Mouse (Mus musculus): ENCODE measurements around the gene Lmcd1.
"Not testable (repeated sequence)": the region's sequence is repeated elsewhere in the genome, so short reads cannot be mapped to it uniquely, and the experiment has no call there.

Gene Lmcd1

DNA sequence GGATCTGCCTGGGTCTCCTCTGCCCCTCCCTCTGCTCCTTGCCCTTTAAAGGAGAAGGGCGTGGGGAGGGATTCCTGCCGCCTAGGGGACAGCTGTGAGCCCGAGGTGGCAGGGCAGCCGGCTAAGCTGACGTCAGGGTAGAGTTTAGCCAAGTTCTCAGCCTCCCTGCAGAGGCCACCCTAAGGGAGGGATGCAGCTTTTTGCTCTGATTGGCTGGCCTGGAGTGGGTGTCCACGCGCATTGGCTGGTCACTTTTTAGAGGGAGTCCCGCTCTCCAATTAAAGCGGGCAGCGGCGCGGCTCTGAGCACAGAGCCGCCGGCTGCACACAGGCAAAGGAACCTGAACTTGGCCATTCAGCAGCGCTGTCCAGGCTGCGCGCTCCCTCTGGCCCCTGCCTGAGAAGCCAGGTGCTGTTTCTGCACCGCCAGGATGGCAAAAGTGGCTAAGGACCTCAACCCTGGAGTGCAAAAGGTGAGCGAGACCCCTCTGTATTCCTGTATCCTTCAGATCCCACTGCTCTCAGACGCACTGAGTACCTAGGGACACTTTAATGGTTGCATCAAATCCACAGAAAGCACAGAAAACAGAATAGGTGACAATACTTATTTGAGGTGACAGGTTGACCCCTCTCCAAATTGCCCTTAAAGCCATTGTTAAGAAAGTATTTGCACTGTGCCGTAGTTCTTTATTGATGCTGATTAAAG, at the start of gene Lmcd1:
Gene Lmcd1 (plus strand): TSS at position 258 of the 705 bp plus-strand sequence.
- DNase-seq: peak; percentile 100

DNA sequence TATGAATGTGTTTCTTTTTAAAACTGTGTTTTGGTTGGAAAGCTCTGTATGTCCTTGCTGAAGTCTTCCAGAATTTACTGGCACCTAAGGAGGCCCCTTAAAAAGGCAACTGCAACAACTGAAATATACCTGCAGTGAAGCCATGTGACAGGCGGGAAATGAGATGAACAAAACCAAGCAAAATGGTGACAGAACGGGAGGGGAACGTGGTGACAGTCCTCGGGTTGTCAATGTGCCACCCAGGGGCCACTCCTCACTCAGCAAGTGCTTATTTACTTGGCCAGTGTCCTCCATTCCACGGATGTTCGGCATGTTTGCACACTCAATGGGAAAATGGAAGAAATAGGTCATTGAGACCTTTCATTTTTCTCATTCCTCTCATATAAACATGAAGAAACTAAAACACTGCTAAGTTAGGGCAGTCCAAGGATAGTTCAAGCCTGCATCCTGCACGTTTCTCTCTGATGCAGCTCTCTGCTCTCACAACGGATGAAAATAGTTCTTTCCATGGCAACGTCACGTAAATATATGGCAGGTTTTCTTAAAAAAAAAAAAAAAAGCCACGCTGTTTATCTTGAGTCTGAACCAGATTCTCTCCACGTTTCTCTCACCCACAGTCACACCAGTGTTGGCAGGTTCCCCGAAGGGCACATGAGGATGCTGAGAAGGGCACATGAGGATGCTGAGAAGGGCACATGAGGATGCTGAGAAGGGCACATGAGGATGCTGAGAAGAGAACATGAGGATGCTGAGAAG, 49.5 kb upstream of the Lmcd1 start:
- peak; percentile 74 for DNase-seq

DNA sequence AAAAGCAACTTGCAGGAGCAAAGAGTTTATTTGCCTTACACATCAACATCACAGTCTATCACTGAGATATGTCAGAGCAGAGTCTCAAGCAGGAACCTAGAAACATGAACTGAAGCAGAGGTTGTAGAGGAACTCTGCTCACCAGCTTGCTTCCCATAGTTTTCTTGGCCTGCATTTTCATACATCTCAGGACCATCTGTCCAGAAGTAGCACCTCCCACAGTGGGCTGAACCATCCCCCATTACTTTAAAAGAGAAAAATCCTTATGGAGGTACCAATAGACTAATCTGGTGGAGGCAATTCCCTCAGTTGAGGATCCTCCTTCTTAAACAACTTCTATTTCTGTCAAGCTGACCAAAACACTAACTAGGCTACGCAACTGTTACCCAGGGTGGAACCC, 36.8 kb upstream of the Lmcd1 start:
- DNase-seq: no peak

DNA sequence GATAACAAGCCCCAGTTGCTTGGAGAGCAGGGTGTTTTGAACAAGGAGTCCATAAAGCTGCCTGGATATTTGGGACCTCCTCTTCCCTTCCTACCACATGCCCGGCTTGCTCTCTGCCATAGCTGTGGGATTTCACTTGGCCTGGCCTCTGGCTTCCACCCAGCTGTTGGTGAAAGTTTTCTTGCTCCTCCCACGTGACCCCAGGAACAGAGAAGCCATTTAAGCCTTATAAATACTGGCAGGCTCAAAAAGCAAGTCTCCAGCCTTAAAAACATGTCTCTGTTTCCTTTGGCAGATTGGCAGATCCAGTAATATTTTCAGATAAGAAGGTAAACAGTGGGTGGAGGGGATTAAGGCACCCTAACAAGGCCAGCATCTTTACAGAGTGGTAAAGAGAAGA, 31.3 kb upstream of the Lmcd1 start:
- DNase-seq: peak; percentile 90

- peak; percentile 97 for DNase-seq
Measured at GRCm38 (mm10) chr6:112245639-112246038, 27.9 kb upstream of the Lmcd1 start.

GRCm38 (mm10) chr6:112246636-112247035, 26.9 kb upstream of the Lmcd1 start:
- peak; percentile 86 for DNase-seq

DNA sequence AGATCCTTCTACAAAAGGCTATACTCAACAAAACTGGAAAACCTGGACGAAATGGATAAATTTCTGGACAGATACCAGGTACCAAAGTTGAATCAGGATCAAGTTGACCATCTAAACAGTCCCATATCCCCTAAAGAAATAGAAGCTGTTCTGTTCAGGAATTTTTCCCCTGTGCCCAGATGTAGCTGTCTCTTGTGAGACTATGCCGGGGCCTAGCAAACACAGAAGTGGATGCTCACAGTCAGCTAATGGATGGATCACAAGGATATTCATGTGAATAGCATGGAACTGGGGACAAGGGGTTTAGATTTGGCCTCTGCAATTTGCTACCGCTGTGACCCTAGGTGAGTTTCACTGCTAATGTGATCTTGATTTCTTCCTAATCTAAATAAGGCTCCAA, 19.6 kb upstream of the Lmcd1 start:
- not testable (repeated sequence) for DNase-seq

- DNase-seq: peak; percentile 74
Measured at GRCm38 (mm10) chr6:112254967-112255366, 18.6 kb upstream of the Lmcd1 start.

DNA sequence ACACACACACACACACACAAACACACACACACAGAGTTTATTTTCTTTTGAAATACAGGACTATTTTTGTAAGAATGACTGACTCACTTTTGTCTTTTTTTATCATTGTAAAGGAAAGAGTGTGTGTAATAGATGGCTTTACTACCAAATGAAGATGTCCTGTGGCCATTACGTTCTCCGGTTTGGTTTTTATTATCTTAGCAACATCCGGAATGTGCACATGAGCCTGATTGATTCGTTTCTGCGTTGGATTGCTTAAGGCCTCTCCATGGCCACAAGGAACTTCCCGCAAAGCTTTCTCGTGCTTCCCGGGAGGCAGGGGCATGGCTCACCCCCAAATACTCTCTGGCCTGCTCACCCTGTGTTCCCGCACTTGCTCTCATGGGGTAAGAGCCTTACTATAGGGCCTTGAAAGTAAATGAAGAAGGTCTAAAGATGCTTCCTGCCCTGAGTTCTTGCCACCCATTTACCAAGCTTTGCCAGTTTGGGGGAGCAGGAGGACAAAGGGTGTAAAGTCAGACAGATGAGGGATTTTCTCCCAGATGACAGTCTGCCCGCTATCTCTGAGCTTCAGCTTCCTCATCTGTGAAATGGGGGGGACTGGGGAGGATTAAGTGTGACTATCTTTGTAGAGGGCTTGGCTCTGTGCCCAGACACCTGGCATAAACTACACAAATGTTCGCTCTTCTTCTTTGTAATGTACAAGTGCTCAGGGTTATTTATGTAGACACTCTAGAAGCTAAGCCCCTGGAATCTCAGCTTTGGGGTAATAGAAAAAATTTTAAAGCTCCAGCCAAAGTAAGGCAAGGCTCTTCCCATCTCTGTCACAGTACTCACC, 18.0 kb upstream of the Lmcd1 start:
- peak; percentile 90 for DNase-seq

DNA sequence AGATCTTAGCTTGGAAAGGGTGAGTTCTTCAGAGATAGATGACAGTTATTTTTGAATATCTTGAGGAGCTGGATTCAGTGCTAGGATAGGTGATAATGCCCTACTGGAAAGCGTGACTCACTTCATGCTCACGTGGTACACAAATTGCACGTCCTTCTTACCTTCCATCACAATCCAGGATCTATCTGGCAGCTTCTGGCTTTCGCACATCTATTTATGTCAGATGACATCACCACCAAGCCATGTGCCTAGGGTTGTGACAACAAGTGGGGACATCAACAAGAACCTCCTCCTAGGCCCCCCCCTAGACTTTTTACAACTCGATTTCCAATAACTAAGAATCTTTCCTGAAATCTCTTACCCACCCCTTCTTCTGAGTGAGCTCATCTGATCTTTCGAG, 17.0 kb upstream of the Lmcd1 start:
- DNase-seq: peak; percentile 76

- DNase-seq: peak; percentile 40
Measured at GRCm38 (mm10) chr6:112261089-112261488, 12.5 kb upstream of the Lmcd1 start.

DNA sequence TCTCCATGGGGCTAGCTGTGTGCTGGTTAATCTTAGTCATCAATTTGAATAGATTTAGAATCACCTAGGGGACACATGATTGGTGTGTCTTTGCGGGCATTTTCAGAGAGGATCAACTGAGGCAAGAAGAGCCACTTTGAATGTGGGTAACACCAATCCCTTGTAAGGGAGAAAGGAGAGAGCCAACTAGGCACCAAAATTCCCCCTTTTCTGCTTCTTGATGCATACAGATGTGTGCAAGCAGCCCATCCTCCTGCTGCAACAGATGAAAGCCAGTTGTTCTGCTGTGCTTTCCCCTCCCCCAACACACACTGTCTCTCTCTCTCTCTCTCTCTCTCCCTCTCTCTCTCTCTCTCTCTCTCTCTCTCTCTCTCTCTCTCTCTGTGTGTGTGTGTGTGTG, 9.2 kb upstream of the Lmcd1 start:
- peak; percentile 51 for DNase-seq

DNA sequence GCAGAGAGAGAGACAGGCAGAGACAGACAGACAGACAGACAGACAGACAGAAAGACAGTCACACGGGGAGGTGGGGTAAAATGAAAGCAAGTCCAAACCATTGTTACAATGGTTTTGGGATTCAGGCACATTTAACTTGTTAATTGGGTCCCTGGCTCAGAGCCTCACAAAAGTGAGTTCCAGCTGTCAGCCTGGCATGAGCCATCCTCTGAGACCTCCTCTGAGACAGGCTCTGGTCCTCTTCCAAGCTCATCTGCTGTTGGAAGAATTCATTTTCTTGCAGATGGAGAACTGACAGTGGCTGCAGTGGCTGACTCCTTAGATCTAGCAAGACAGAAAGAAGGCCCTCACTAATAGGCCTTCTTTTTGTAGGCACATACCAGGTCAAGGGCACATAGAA, 6.9 kb upstream of the Lmcd1 start:
- peak; percentile 83 for DNase-seq

DNA sequence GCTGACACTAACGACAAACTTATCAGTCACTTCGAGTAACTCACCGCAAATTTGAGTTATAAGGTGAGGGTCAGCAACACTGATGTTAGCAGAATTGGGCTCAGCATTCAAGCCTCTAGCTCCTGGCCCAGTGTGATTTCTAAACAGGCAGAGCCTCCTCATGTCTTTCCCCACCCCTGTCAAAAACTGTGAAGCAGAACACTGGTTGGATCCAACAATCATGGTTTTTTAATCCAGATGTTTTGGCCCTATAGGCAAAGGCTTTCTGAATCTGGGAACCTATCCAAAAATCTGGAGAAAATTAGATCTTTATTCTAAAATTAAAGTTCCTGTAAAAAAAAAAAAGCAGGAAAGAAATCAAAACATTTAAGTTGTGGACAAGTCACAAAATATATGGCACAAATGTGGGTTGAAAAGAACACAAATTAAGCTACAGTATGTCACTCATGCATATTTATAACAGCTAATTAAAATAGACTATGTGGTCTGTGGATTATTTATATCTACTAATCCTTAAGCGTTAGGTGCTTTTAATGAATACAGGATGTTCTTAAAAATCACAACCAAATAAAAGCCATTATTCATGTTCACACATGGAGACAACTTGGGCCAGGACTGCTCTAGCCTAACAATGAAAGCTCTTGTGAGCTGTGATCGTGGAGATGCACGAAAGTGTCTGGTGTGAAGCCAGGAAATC, 5.7 kb upstream of the Lmcd1 start:
- DNase-seq: peak; percentile 59

GRCm38 (mm10) chr6:112274261-112275055, 900 bp downstream of the Lmcd1 start:
- DNase-seq: peak; percentile 99

GRCm38 (mm10) chr6:112275731-112276245, 2.2 kb downstream of the Lmcd1 start:
- peak; percentile 81 for DNase-seq

DNA sequence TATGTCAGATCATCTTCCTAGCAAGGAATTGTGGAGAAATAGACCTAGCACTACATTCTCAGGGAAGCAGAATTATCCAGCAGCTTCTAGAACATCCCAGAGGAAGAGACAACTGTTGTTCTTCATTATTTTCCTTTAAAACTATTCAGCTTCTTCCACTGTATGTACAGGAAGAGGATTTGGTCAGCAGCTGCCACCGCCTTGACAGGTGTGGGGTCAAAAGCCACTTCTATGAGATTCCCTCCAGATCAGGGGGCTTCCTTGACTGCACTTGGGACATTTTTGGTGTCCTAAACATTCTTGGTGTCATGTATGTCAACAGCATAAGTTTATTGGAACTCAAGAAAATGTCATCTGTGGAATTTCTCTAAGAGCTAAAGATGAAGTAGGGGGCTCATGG, 5.2 kb downstream of the Lmcd1 start:
- DNase-seq: no peak

- DNase-seq: no peak
Measured at GRCm38 (mm10) chr6:112280161-112280560, 6.6 kb downstream of the Lmcd1 start.

- no peak for DNase-seq
Measured at GRCm38 (mm10) chr6:112280945-112281344, 7.4 kb downstream of the Lmcd1 start.

GRCm38 (mm10) chr6:112281935-112282334, 8.4 kb downstream of the Lmcd1 start:
- no peak for DNase-seq

- no peak for DNase-seq
Measured at GRCm38 (mm10) chr6:112284087-112284486, 10.5 kb downstream of the Lmcd1 start.

- peak; percentile 99 for DNase-seq
Measured at GRCm38 (mm10) chr6:112287671-112288070, 14.1 kb downstream of the Lmcd1 start.

All from heart, adult 11 months (tissue).